Mouse (Mus musculus) natural killer cell, adult 2 months (primary cell): ENCODE results near the gene Wasl.

Experiments
- DNase-seq, 2 experiments: peaks; one replicate each; pipeline ENCODE4 v3.0.0; 2022; ENCODE audit warnings: low spot score in 2 of 2

The Wasl gene

GRCm38 (mm10) chr6:24604289-24604688 is 60.5 kb downstream of the Wasl start:
- no peak for DNase-seq

DNA sequence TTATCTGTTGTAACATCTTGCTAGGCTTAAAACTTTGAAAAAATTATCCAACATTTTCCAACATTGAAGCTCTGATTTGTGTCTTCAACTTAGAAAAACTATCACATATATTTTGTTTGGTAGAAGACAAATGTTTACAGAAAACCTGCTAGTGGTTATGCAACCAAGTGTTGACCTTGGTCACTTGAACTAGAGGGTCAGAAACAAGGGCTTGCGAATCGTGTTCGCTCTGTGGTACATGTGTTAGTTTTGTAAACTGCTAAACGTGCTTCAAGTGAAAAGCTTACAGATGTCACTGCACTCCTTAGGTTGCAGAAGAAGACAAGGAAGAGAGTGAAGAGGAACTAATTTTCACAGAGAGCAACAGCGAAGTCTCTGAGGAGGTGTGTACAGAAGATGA is 61.8 kb downstream of the Wasl start:
- DNase-seq, result no peak

DNA sequence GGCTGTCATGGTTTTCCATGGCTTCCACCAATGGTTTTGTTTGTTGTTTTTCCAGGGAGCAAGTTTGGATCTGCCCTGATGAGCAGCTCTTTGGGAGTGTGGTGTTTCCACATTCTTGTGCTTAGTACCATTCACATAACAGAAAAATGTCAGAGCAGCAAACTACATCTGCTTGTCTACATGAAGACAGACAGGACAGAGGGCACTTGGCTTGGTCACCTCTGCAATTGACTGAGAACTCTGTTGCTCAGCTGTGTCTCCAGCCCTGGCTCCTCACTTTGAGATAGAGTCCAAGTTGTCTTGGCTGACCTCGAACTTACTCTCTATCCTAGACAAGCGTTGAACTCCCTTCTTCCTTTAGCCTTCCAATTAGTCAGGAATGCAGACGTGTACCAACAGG is 62.5 kb downstream of the Wasl start:
- no peak for DNase-seq

GRCm38 (mm10) chr6:24601668-24602067 is 63.1 kb downstream of the Wasl start:
- no peak for DNase-seq

GRCm38 (mm10) chr6:24600726-24601125 is 64.1 kb downstream of the Wasl start:
- no peak for DNase-seq

GRCm38 (mm10) chr6:24600134-24600533 is 64.7 kb downstream of the Wasl start:
- no peak for DNase-seq

- DNase-seq, result no peak
Measured at GRCm38 (mm10) chr6:24599639-24600038, 65.2 kb downstream of the Wasl start.

DNA sequence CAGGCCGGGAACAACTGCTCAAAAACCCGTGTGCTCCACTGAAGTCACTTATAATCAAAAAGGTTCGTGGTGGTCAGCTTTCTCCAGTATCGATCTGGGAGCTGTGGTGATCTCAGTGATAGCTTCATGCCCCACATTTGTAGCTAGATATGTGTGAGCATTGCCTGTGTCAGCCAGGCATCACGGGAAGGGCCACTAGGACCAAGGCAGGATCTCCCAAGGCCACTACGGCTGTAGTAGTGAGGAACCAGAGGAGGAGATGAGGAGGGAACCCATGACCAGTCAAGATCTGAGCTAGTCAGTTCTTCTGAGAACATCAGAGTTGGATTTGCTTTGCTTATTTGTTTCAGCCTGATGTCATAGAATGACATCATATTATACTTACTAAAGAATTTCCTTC is 65.6 kb downstream of the Wasl start:
- DNase-seq, result no peak

GRCm38 (mm10) chr6:24597500-24597899 is 67.3 kb downstream of the Wasl start, which contains the start of gene Lmod2:
TSS of gene Lmod2 (plus strand) at chr6:24597762.
- DNase-seq, result no peak

DNA sequence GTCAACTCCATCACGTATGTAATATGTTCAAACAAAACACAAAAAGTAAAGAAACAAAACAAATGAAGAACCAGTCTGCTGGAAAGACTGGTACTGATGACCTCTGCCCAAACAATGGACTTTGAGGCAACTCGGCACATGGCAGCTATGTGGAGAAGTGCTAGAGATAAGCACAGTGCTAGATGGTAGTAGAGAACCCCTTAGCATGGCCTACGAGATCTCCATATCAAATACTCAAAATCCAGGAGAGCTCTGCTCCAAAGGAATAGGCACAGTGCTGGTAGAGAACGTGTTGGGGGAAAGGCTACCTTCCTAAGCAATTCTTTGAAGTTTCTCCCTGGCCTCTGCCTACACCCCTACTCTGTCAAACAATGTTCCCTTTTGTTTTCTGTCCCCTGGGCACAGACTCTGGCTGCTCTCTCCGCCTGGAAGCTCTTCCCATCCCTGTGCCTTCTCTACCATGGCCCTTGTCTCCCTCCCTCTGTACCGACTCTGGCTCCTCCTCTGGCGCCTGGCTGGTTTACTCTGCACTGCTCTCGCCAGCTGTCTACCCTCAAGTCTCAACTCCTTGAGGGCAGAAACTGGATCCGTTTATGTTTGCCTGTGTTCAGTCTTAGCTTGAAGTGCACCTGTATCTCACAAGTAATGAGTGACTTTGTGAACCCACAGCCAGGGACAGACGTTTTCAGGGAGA is 73.1 kb downstream of the Wasl start:
- DNase-seq, result no peak

DNA sequence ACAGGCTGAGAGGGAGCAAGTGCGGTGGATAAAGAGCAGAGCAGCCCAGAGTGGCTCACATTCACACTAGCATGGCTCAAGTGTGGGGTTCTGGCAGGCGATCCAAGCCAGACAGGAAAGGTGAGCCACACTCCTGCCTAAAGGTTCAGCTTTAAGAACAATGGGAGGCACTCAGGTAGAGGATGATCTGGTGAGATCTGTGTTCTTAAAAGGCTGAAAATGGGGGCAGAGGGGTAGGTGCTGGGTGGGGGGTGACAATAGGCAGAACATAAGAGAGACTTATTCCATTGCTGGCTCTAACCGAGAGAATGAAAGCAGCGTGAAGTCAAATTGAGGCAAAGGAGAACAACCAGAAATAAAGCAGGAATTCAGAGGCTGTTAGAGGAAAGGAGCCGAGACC is 74.5 kb downstream of the Wasl start:
- no peak for DNase-seq

- DNase-seq, result no peak
Measured at GRCm38 (mm10) chr6:24586885-24587284, 77.9 kb downstream of the Wasl start.

DNA sequence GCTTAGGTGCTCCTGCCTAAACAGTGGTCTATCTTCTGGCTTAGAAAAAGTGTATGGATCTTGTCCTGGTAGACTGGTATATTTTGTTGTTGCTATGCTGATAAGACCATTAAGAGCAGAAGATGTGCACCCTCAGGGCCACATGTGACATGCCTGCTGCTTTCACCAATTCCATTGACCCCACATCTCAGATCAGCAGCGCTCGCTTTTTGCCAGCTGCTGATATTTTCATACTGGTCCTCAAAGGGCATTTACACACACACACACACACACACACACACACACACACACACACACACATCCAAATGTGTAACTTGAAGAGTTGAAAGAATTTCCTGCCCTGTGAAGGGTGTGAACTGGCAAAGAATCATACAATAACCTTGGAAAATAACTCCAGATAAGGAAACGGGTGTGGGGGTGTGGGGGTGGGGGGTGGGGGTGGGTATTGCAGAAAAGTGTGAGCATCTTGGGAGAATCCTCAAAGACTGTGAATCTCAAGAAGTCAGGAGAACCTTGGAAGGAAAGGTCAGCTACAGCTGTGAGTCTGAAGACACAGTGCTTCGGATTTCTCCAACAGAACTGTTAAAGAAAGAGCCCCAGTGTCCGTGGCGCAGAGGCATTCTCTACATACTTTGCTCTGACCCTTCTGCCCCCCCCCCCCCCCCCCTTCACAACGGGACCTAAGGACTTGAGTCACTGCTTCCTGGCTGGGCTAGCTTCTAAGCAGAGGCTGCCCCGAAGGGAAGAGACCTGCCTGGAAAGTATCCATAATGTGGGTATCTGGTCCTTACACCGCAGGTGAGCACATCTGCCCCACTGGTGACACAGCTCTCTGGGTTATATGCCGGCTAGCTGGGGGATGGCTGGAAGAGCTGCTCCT is 79.1 kb downstream of the Wasl start:
- DNase-seq, result no peak

DNA sequence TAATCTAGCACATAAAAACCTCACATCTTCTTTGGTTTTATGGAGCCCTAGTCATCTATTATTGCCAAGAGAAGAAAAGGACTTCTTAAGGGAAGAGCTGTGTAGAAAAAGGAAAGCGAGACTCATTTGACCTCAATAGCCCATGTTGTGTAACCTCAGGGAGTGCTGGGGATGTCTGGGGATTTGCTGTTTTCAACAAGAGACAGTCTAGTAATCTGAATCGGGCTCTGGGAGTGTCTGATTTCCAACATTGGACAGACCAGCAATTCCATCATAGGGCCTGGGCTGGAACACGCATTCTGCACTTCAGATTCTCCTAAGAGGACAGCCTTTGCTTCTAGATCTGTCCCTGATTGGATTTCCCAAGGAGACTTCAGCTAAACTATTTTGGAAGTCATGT is 81.4 kb downstream of the Wasl start:
- no peak for DNase-seq

DNA sequence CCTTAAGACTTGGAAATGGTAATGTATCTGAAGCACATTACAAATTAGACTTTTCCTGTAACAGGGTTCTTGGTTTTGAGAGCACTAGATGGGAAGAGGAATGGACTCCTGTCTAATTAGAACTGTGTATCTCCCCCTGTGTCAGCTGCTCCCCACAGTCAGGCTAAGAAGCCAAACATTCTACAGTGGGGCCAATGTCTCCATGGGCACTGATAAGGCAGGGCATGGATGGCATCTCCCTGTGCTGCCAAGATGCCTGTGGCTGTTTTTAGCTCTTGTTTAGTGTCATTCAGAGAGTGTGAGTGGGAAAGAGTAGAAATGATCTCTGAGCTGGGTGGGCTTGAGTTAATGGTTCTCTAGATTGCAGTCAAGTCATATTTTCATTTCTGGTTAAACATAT is 91.5 kb downstream of the Wasl start:
- DNase-seq, result no peak

DNA sequence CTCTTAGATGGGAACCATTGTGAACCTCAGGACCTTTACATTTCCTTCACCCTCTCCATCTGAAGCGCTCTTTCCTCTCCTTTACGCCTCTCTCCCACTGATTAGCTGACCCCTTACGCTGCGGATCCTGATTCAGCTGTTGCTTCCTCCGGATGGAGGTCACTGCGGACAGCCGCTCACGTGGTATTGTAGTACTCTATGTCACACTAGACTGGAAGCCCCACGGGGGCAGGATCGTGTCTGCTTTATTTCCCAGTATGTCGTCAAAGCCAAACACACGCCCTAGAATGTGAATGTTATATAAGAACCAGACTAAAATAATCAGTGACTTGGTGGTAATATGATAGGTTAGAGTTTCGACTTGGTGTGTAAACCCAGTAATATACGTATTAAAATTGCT is 92.4 kb downstream of the Wasl start:
- no peak for DNase-seq

GRCm38 (mm10) chr6:24571126-24571525 is 93.7 kb downstream of the Wasl start:
- no peak for DNase-seq

DNA sequence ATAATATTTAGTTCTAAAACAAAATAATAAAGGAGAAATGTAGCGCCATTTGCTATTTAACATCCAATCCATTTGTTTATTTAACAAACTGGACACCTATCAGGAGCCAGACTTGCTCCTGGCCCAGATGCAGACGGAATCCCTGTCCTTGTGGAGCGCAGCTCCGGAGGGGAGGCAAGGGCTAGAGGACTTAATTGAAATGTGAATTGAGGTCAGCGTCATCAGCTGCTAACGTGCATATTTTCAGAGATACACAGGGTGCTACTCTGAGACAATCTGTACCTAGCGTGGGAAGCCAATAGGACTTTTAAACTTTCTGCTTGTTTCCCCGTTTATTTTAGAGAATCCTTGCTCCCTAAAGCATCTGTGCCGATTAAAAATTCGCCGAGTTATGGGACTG is 94.5 kb downstream of the Wasl start:
- DNase-seq, result no peak

DNA sequence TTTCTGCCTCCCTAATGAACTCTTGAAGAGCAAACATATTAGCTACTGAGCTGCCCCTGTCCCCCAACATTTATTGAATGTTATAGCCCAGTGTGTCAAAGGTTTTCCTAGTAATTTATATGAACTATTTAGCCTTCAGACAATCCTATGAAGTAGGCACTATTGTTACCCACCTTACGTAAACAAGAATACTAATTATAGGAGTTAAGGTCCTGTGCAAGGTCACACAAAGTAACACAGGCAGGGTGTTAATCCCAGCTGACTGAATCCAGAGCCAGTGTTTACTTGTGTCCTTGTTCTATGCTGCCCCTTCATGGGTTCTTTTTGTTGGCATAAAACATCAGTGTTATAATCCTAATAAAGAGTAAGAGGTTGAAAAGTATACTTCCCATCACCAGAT is 95.1 kb downstream of the Wasl start:
- DNase-seq, result no peak

- no peak for DNase-seq
Measured at GRCm38 (mm10) chr6:24568963-24569362, 95.8 kb downstream of the Wasl start.

GRCm38 (mm10) chr6:24564886-24565285 is 99.9 kb downstream of the Wasl start:
- DNase-seq, result no peak

DNA sequence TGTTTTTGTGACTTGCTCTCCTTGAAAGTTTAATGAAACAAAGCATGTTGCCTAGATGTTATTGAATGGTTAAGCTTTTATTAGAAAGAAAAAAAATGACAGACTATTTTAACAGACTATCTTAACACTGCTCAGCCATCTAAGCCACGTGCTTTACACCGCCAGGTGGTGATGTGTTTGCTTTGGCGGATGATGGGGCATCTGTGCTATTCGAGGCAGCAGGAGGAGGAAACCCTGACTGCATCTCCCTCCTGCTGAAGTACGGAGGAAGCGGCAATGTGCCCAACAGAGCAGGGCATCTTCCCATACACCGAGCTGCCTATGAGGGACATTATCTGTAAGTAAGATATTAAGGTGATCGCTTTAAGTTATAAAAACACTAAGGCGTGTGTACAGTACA is 100.7 kb downstream of the Wasl start:
- DNase-seq, result no peak
